Mouse (Mus musculus): ENCODE measurements around the gene Samd14.
A peak's percentile ranks its signal among the peaks of the same experiment; 100 is the strongest.

The Samd14 gene

DNA sequence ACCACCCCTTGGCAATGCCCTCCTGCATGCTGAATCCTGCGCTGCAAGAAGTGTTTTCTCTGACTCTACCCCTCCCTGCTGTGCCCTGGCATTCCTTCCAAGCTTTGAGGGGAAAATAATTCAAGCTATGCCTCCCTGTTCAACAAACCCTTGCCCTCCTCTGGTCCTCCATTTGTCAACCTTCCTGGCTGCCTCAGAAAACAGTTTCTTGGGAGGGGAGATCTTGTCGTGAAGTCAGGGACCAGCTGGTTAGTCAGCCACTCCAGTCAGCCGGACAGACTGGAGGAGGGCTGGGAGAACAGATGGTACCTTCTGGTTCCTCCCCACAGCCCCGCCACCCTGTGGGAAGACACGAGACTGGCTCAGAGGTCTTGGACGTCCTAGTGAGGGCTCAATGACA is 27.6 kb downstream of the Samd14 start:
- DNase-seq, result no peak

- no peak for DNase-seq
Observed at GRCm38 (mm10) chr11:95038156-95038817, 28.6 kb downstream of the Samd14 start.

DNA sequence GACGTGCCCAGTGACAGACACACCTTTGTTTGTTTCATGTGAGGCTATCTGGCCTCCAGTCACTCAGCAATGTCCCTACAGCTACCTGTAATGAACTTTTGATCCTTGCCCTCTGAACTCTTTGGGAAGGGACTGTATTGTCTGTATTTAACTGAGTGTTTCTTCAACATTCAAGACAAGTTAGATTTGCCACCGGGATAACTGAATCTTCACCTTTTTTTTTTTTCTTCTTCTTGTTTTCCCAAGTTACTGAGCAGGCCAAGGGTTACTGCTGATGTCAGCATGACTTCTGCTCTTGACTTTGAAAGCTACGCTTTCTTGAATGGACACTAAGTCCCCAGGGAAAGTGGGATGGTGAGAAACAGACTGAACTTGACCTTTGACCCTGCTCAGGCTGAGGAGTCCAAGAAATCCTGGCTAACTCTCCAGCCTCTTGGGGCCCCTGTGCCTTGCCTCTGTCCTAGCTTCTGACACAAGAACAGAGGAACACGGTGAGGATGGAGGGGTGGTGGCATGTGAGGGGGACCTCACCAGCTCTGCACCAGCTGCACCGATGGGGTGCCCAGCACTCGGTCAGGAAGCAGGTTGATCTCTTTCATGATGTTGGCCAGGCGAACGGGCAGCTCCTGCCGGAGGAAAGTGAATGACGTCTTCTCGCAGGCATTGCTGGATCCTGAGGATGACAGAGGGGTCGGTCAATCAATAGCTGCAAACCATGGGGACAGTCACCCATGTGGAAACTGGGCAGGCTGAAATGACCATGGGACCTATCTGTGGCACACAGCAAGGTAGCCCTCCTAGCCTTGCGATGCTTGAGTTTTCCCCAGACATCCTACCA is 29.4 kb downstream of the Samd14 start:
- peak; percentile 60 for DNase-seq

DNA sequence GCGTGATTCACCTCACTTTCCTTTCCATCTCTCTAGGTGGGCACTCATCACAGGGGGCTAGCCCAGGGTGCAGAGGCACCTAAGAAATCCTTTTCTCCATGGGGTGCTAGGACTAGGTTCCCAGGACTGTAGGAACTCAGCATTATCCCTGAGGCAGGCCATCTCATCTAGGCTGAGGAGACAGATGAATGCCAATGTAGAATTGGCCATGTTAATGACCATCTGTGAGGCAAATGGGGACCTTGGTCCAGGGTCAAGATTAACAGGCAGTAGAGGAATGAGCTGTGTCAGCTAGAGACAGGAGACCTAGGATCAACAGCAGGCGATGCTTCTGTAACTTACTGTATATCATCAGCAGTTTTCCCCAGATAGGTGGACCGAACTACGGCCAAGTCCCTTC is 30.1 kb downstream of the Samd14 start:
- DNase-seq, result no peak

DNA sequence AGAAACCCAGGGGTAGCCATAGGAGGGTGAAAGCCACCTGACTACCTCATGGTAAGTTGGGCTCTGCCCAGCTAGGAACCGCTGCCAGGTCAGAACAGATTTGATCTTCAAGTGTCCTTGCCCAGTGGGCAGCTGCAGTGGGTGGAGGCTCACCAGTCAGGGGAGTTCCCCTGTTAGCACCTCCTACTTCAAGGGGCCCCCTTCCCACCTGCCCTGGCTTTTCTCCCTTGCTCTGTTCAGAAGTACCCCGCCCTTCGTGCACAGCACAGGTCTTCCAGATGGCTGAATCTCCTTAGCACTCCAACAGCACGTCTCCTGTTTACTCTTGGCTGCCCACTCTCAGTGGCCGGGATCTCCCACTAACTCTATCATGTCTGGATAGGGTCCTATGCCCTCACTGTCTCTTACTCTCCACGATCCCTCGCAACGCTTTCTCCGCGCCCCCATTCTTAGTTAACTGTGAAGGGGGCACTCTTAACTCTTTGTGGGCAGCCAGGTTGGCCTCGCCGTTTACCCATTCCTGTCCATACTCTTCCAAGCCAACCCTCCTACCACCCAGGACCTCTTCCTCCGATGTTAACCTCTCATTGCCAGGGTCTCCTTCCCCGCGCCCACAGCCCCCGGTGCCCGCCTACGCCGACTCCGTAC is 30.9 kb downstream of the Samd14 start:
- DNase-seq, result peak; percentile 88

DNA sequence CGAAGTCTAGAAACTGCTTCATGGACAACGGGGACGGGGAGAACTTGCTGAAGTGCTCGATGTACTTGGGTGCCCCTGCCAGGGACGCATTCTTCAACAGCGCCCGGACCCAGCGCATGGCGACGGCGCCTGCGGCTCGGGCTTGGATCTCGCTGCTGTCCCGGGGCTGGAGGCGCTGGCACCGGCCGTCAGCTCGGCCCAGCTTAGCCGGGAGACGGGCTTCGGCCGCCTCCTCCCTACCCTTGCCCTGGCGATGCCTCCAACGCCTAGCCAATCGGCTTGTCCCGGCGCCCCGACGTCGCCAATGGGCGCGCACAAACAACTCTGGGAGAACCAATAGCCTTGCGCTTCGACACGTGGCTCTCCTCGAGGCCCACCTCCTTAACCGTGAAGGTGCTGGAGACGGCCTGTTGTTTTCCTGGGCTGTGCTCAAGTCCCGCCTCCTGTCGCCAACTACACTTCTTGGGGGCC is 31.5 kb downstream of the Samd14 start, which contains the start of gene Pdk2:
Gene Pdk2 (minus strand): TSS at position 216 of the 471 bp plus-strand sequence.
- DNase-seq, result peak; percentile 97

DNA sequence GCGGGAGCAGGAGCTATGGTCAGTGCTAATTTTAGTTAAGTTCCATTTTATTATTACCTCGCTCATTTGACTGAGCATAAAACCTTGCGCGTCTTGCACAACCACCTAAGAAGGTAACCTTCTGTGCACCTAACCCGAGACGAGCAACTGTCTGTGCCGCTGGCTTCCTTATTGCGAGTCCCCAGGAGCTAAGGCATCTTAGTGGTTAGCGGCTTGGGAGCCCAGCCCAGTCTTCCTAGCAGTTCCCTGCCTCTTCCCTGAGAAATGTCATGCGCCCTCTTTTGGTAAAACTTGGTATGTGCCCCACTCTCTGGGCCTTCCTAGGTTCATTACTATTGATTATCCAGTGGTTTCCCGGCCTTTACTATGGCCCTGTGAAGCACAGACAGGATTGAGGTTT is 32.4 kb downstream of the Samd14 start:
- peak; percentile 91 for DNase-seq

DNA sequence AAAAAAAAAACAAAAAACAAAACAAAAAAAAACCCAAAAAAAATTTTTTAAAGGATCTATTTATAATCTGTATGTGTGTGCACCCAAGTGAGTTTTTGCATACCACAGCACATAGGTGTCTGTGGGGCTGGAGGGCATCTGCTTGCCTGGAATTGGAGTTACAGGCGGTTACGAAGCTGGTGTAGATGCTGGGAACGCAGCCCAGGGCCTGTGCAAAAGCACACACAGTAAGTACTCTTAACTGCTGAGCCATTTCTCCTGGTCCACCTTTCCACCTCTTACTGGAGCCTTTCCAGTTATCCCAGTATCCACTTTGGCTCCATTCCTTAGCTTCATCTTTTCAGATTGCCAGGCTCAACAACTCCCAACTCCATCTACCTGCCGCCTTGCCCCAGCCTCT is 33.4 kb downstream of the Samd14 start:
- no peak for DNase-seq

DNA sequence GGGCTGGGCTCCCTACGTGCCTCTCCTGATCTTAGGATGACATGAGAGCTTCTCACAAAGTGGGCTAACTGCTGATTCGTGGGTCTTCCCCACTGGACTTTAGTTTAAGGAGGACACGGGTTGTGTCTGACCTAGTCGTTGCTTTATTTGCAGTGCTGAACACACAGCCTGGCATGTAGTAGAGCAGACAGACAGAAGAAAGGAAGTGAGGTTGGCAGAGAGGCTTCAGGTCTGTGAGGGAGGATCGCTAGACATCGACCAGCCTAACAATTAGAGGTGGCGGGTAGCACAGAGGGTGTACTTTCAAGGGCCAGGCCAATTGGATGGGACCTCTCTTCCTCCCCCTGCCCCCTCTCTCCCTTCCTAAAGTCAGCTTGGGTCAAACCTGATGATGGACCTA is 33.9 kb downstream of the Samd14 start:
- DNase-seq, result no peak

DNA sequence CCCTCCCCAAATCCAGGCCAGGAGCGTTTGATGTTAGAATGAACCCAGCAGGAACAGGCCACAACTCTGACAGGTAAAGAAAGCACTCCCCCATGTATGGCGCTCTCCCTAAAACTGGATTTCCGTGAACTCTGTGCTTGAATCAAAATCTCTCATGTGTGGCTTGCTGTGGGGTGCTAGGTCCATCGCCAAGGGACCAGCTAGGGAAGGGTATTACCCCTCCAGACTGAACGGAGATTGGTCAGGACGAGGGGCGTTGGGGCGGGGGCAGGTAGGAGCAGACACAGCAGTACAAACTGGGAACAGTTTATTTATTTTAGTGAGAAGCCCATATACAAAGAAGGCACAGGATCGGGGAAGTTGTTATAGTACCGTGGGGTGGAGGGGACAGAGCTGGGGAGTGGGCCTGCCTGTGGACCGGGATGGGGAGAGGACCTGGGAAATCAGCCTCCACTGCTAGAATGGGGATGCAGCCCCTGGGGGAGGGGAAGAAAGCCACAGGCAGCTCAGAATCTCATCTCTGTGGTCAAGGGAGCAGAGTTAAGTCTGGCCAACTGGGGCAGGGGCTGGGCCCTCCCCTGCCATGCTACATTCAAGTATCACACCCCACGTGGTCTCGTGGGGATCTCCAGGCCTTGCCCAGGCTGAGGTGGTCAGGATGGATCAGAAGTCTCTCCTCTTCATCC is 34.6 kb downstream of the Samd14 start:
- DNase-seq, result no peak

- peak; percentile 72 for DNase-seq
Observed at GRCm38 (mm10) chr11:95046980-95047680, 37.5 kb downstream of the Samd14 start.

GRCm38 (mm10) chr11:95053062-95053461 is 43.4 kb downstream of the Samd14 start:
- DNase-seq, result no peak

GRCm38 (mm10) chr11:95056768-95057501 is 47.3 kb downstream of the Samd14 start:
- DNase-seq, result no peak

DNA sequence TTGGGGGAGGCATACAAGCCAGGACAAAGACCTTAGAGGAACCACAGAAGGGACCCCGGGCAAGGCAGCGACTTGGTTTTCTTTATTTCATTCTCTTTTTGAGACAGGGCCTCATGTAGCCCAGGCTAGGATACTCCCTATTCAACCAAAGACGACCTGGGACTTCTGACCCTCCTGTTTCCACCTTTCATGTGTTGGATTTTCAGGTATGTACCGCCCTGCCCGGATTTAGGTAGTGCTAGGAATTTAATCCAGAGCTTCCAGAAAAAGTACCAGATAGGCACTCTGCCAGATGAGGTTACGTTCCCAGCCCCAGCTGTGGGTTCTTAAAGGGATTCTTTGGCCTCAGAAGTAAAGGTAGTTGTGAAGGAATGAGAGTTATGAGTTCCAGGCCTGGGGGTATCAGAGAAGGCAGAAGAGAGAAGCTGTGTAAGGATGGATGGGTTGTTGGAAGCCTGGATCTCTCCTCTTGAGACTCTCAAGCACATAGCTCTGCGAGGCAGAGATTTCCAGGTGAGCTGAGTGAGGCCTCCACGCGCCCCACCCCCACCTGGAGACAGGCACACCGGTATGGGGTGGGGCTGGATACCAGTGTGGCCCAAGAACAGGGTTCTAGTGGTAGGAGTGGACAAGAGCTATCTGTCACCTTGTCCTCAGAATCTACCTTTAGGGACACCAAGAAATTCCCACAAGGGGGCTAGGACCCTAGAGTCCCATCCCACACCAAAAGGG is 59.7 kb downstream of the Samd14 start:
- no peak for DNase-seq

GRCm38 (mm10) chr11:95070140-95071107 is 60.7 kb downstream of the Samd14 start:
- no peak for DNase-seq

- DNase-seq, result peak; percentile 80
Observed at GRCm38 (mm10) chr11:95071266-95071665, 61.6 kb downstream of the Samd14 start.

- no peak for DNase-seq
Observed at GRCm38 (mm10) chr11:95072136-95072535, 62.5 kb downstream of the Samd14 start.

DNA sequence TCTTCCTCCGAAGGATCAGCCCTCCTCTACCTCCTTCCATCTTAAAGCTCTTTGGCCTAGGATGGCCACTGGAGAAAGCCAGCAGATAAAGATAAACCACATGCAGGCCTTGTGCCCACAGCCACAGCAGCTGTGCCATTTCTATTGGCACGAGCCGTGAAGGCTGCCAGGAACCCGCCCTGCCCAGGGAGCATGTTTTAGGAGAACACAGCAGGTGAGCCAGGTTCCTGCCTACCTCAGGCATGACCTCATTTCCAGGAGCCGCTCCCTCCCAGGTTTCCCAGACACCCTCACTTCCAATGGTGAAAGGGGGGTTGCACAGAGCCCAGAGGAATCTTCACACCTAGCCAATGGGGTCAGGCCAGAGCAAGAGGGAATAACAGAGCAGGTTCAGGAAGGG is 63.1 kb downstream of the Samd14 start:
- peak; percentile 48 for DNase-seq

- DNase-seq, result peak; percentile 74
Observed at GRCm38 (mm10) chr11:95073835-95074234, 64.2 kb downstream of the Samd14 start.

DNA sequence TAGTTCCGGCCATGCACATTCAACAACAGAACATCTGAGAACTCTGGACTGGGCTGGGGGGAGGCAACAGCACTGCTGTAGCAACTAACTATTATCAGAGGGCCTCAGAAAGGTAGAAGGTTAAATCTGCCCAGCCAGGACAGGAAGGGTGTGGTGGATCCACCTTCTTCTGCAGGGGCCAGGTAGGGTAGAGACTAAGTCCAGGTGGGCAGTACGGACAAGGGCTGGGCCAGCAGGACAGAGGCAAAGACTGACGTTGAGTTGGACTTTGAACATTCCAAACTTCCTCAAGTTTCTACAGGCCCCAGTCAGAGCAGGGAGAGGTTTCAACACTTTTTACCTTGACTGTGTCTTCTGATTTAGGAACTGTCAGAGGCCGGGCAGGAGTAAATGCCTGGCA is 65.0 kb downstream of the Samd14 start:
- DNase-seq, result peak; percentile 28

Data from kidney, postnatal 10 days (tissue).